Mouse (Mus musculus) thymus, postnatal 25 days (tissue): ENCODE measurements around the gene Mindy3.
A peak's percentile ranks its signal among the peaks of the same experiment; 100 is the strongest.
"Not testable (repeated sequence)": the region's sequence is repeated elsewhere in the genome, so short reads cannot be mapped to it uniquely, and the experiment has no call there.

Experiments used
- DNase-seq: peaks from one replicate; pipeline ENCODE4 v3.0.0; 2022

Gene Mindy3

DNA sequence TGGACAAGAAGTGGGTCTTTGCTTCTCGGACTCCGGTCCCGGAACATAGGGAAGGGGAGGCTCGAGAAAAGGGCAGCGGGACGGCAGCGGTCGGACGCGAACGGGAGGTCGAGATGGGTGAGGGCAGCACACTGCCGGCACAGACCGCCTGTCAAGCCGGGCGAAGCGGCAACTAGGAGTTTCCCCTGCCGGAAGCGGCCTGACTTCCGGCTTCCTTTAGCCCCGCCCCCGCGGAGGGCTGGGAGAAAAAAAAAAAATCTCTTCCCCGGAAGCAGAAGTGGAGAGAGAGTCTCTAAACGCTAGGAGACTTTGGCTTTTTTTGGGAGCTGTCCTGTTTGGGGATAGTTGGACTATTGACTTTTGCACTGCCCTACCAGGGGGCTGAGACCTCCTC, at the start of gene Mindy3:
Gene Mindy3, minus strand, starts transcription at position 209 of the 394 bp plus-strand sequence.
- peak; percentile 95 for DNase-seq

DNA sequence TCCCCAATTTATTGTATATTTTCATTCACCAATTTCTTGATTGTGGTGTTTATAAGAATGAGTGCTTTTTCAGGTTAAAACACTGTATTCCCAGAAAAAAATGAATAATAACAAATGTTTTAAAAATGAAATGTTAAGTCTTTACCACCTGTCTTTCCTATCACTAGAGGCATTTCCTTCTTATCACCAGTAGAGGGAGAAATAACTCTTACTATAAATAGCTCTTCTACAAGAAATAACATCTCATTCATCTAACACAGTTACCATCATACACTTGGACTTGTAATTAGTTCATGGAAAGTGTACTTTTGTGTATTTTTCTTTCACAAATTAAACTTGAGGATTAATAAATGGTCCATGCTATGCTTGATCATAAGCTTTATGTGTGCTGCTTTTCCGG, 40.5 kb upstream of the Mindy3 start:
- no peak for DNase-seq

DNA sequence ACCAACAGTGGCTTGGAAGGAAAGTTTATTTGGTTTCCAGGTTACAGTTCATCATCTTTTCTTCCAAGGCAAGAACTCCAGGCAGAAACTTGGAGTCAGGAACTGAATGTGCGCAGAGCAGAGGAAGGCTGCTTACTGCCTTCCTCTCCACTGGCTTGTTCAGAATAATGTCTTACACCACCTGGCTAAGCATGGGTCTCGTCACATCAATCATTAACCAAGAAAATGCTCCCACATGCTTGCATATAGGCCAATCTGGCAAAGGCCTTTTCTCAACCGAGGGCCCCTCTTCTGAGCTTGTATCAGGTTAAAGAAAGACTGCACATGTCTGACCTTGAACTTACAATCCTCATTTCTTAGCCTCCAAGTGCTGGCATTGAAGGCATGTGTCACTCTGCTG, 30.8 kb upstream of the Mindy3 start:
- no peak for DNase-seq

DNA sequence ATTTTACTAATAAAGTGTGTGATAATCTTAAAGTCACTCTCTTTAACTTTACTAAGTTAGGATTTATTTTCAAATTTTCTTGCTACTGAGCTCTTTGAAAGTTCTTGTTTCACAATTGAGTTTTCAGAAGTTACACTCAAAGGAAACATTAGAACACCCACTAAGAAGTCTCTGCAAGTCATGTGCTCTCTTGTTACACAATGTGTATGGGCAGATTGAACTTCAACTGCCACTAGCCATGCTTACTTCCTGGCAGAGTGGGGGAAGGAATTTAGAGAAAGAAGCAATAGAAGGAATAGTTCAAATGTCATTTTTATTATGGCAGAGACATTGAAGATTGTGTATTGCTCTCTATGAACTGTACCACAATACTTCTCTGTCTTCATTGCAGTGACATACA, 20.9 kb upstream of the Mindy3 start:
- no peak for DNase-seq

DNA sequence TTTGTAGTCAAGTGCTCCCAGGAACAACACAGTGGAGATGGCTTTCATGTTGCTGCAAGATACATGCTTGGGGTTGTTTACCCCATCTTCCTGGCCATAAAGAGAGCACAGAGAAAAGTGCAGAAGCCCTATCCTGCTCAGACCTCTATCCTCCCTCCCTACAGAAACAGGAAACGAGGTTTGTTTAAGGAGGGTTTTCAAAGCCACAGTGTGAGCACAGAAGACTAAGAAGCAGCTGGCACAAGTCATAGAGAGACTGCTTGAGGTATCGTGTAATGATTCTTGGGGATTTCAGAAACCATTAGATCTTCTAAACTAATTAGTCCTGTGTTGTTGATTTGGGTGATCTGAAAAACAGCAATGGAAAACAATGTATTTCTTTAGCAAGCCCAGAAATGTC, 20.3 kb upstream of the Mindy3 start:
- DNase-seq = peak; percentile 21

DNA sequence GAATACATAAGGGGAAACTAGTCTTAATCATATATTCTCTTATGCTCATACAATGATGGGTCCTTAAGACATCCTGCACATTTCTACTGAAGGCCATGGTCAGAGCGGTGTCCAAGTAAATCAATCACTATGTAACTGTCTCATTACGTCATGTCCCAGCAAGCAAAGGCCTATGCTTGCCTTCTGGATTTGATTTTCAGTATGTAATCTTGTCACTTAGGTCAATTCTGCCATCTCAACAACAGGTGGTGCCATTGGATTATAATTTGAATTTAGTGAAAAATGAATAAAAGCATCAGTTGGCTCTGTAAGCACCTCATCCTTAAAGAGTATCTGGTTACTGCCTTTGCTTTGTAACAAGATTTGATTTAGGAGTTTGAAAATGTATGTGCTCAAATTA, 18.9 kb upstream of the Mindy3 start:
- DNase-seq = no peak

DNA sequence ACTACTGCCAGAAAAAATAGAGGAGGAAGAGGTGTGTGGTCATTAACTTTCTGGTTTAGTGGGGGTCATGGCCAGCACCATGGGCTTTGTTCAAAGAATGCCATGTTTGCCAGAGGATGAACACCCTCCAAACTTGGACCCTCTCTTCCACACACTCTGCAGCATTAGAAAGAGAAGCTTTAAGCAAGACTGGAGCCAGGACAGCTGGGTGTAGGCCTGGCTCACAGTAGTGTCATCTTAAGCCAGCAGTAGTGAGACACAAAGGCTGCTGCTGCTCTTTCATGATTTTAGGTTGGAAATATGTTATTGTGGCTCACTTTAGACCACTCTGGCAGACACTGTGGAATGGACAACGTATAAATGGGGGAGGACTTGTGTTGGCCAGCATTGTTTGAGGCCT, 12.8 kb upstream of the Mindy3 start:
- DNase-seq = no peak

DNA sequence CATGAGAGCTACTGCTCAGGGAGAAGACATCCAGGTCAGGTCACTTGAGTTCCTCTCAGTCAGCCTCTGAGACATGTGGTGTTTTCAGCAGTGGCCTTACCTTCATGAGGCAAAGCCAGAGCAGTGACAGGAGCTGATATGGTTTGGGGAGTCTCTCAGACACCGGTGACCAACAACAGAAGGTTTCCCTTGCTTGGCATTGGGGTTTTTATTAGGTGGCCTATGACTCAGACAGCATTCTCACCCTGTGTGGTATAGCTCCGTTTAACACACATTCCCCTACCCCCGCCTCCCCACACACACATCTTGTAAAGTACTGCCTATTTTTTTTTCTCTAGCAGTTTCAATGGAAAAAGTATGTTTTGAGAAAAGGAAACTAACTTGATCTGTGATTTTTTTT, 5.1 kb upstream of the Mindy3 start:
- no peak for DNase-seq

DNA sequence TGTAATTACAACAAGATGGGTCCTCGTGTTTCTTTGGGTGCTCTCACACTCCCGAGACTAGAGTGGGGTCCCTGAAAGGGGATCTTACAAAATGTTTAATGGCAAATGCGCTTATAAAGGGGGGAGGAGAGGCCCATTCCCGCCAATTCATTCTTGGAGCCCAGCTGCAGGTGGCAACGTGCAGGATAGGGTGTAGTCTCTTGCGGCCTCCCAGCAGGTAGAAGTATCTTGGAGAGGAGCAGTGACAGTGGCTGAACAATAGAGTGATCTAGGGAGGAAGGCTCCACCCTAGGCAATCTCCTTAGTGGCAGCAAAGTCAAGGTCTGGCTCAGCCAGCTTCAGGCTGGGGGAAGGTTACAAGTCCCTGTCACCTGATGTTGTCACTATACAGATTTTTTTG, 4.2 kb upstream of the Mindy3 start:
- DNase-seq = not testable (repeated sequence)

DNA sequence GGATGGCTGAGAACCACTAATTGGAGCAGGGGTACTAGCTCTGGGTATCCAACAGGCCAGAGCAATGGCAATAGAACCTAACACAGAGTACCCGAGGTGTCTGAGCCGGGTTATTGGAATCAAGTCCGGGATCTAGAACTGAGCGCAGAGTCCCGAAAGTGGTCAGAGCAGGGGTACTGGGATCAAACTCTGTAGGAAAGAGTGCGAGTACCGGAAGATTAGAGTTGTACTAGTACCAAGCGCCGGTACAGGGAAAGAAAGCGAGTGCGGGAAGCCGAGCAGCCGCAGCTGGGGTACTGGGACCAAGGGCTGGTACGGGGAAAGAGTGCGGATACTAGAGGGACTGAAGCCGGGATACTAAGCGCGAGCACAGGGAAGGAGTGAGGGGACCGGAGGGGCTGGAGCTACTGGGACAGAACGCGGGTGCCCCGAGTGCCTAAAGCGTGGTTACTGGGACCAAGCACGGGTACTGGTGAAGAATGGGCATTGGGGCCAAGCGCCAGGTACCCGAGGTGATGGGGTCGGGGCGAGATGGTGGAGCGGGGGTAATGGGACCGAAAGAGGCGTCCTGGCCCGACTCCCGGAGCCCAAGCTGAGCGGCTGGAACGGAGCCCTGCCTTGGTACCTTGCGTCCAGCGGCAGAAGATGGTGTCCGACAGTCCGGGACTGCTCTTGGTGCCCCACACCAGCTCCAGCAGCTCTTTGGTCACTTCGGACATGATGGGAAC, 572 bp downstream of the Mindy3 start:
- peak; percentile 44 for DNase-seq

DNA sequence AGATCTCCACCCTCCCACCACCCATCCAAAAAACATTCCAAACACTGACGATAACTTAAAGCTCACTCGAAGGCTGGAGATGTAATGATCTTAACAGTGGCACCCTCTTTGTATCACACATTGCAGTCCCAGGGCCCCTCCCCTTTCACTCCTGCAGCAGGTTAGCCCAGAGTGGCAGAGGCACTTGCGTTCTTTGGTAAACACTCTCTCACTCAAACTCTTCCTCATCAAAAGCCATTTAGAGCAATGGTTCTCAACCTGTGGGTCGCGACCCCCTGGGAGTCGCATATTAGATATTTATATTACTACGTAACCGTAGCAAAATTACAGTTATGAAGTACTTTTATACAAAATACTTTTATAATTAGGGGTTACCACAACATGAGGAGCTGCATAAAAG, 1.1 kb downstream of the Mindy3 start:
- peak; percentile 20 for DNase-seq

DNA sequence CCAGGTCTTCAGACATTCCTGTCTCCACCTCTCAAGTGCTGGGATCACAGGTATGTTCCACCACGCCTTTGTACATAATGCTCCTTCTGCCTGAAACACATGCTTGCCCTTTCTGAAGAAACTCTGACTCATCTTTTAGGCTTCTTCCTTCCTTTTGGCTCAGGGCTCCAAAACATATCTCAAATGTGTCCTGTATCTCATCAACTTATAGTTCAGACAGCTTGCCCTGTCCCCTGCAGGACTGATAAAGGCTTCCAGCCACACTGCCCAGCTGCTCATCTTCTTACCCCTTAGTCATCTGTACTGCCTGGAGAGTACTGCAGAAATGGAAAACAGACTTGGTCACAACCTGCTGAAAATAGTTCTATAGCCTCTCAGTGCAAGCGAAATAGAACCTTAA, 7.0 kb downstream of the Mindy3 start:
- no peak for DNase-seq

DNA sequence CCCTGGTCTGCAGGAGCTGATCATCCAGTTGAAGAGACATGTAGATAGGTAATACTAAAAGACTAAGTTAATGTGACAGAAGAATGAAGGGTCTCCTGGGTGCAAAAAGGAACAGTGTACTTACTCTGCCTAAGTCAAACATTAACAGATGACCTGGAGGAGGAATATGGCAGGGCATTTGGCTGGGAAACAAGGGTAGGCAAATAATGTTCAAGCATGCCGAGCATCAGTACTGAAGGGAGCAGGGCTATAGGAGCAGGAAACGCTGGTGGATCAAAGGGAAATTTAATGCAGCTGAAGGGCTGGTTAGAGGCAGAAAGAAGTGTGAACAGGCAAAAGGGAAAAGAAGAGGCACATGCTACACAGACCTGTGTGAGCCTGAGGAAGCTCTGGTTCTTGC, 8.1 kb downstream of the Mindy3 start:
- no peak for DNase-seq

DNA sequence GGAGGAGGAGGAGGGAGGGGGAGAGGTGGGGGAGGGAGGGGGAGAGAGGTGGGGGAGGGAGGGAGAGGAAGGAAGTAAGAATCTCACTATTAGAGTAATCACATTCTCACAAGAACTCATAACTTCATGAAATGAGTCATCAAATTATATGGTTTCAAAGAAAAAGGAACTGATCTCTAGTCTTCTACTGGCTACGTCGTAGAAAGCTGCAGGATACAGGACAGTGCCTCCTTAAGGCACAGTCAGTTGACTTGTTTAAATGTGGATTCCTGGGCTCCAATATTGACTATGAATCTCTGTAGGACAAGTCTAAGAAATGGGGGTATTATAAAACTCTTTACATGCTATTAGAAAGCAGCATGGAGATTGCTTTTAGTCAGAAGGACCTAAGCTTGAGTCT, 12.5 kb downstream of the Mindy3 start:
- no peak for DNase-seq

DNA sequence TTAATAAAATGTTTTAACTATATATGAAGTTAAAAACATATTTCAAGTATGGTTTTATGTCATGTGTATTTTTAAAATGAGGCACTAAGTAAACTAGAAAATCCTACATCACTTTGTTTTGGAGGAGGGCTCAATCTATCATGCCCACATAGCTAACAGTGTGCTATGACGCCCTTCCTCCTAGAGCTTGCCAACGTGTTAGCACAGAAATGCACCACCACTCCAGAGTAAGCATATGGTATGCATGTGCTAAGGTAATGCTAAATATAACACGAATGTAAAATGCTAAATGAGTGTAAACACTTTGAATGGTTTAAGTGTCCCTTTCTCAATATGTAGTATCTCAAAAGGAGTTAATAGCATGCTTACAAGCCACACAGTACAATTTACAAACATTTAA, 16.8 kb downstream of the Mindy3 start:
- no peak for DNase-seq

DNA sequence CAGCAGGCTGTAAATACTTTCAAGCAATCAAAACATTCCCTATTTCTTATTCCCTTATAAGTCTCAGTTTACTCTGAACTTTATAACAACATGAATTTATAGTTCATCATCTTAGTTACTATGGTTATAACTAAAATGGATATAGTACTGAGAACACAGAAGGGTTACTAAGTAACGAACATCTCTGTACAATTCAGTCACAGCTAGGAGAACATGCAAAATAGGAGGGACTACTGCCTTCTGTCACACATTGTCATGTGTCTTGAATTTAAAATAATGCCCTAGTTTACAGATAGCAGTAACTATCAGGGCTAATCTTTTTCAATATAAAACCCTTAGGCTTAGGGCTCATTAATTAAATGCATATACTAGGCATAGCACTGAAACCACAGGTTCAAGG, 18.1 kb downstream of the Mindy3 start:
- DNase-seq = no peak

DNA sequence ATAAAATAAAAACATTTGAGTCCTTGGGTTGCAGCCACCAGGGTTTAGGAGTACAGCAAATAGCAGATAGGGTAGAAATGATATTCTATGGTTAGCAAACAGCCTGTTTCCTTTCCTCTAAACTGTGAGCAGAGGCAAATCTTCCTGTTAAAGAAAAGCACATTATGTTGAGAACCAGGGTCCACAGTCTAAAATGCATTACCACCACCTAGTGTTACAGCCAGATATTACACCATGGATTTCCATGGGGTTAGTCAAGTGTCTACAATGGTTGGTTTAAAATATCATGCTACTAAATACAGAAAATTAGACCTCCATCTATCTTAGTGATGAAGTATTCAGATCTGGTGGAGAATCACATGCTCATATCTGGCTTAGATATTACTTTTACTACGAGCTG, 30.2 kb downstream of the Mindy3 start:
- DNase-seq = peak; percentile 25

DNA sequence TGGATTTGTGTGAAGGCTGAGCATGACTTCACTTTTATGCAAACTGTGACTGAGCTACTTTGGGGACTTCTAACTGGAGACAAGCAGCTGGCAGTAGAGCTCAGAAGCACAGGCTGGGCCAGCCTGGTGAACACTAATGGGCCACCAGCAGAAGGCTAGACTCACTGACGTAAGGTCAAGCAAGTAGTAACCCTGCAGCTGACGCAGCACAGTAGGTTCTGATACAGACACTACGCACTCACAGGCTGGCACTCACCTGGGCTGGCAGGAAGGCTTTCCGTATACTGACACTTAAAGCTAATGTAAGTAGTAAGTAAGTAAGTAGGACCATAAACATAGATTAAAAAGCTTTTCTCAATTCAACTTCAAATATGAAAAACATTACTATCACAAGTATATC, 30.7 kb downstream of the Mindy3 start:
- DNase-seq = no peak

DNA sequence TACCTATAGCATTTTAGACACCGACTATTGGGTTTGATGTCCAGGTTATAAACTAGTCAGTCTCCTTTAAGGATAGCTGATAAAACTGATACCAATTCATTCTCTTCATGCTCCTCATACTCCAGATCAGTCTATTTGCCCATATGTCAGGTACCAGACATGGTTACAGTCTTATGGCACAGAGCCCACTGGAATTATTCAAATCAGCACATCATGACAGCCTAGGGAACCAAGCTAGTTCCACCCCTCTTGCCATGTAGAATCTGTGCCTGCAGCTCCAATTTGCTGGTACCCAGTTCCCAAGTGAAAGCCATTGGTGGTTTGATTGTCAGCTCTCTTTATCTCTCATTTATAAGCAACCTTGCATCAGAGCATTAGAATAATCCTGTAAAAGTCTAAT, 34.9 kb downstream of the Mindy3 start:
- DNase-seq = no peak

DNA sequence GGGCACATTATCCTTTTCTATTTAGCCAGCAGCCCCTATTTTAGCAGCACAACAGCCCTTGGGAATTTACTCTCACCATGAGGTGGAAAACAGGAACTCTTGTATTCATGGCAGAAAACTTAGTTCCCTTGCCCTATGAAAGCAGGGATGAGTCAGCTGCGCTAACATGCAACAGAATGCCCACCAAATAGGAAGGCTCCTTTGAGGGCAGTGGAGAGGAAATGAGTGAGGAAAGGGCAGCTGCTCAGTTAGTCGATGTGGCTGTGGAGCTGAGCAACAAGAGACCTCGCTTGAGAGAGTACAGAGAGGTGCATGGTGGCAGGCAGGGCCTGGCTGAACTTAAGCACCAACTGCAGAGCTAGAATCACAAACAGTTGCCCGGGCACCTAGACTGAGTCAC, 36.6 kb downstream of the Mindy3 start:
- DNase-seq = no peak

DNA sequence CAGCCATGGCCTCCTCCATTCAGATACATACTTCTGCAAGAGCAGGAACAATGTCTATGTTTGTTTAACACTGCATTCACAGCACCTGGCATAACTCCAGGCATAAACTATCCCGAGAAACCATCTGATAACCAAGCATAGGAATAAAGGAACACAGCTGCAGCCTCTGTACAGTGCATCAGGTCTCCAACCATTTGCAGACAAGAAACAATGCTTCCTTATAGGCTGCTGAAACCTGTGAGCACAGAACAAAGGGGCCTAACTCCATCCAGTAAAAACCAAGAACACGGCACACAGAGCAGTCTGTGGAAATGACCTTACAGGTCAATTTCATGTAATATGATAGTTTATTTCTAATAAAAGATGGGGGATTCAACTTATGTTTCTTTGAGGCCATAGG, 39.0 kb downstream of the Mindy3 start:
- no peak for DNase-seq

DNA sequence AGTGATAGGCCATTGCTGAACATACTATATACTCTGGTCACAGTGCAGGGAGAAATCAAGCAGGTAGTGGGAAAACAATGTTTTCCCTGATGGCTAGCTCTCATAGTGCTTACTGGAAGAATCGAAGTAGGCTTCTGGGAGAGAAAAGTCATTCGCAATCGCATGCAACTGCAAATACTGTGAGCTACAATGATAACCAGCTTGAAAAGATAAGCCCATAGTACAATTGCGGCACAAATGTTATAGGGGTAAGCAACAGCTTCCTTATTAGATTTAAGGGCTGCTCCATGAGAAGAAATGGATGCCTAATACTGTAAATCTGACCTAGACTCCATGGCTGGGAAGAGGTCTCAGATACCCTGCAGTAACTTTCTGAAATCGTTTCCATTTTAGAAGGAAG, 40.7 kb downstream of the Mindy3 start:
- DNase-seq = no peak

DNA sequence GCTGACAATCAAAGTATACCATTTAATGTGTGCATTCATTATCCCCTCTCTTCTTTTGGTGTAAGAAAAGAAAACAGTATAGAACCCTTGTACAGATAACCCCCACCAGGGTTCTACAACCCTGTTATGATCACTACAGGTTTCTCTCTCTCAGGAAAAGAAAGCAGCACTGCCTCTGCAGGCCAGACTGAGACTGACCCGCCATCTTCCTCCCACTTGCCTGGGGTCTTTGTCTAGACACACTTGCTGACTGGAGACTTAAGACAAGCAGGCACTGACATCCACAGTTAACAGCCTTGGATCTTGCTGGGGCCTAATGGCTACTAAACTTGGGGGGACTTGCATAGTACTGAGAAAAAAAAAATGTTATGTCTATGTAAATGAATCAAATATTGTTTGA, 42.2 kb downstream of the Mindy3 start:
- DNase-seq = no peak

DNA sequence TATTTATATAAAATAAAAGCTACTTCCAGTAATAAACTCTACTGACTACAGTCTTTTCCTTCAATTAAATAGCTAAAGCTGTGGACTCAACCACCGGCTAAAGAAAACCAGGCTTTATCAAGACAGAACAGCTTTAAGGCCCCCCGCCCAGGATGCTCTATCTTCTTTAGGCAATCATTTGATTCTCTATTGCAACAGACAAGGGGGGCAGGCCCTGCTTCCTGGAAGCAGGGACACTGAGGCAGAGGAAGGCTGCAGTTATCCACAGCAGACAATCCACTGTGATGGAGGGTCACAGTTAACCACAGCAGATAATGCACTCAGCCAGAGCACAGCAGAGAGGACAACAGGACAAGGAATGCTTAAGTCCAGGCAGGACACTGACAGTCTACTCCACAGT, 46.4 kb downstream of the Mindy3 start:
- no peak for DNase-seq

DNA sequence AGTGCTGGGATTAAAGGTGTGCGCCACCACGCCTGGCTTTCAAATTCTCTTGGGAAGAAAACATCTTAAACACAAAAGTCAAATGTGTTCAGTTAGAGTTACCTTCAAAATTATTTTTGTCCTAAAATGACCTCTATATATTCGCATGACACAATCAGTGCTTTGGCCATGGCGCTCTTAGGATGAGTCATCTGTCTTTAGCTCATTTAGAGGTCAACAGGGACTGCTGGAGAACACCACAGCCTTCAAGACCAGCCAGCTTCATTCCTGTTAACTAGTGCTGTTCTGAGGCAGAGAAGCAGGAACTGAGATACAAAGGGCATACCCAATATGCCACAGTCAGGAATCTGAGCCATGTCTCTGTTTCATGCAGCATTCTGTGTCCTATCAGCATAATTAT, 47.9 kb downstream of the Mindy3 start:
- DNase-seq = no peak

DNA sequence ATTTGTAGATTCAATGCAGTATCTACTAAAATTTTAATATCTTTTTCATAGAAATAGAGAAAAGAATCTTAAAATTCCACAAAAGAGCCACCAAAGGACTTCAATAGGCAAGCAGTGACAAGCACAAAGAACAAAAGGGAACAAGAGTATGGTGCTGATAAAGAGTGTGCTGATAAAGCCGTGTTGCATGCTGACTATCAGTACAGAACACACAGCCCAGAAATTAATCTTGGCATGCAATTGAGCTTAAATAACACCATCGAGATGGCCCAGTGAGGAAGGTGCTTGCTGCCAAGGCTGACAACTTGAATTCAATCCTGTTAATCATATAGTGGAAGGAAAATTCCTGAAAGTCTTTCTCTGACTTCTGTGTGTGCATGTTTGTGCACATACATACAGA, 50.8 kb downstream of the Mindy3 start:
- DNase-seq = no peak
